Mouse (Mus musculus): ENCODE measurements around the gene Hunk.

DNA sequence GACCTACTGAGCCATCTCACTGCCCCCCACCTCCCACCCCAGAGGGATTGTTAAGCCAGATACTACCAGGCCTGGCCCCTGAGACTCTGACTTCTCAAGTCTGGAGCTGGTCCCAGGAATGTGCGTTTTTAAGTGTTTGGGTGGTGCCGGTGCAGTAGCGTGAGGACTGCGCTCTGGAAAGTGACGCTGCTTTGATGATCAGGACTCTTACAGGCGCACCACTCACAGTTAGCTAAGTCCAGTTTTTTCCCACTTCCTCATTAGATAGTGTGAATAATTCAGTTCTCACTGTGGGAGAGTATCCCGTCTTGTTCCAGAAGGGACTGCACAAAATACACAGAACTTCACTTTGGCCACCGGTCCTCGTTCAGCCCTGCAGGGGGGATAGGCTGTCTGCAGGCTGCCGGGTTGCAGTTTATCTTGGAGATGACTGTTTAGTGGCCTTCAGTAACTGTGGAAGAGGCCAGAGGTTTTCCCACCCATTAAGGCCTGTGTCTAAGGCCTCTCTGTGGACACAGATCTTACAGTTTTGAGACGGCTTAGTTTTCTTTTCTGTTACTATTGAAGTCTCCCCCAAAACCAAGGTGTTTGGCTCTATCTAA lies 75.6 kb downstream of the Hunk start:
- TF ChIP-seq CTCF (IDR thresholded peaks at IDR 0.05; ENCODE audit: control insufficient read depth, insufficient read depth, low read length) (no peak), POLR2A (IDR thresholded peaks at IDR 0.05; ENCODE audit: borderline replicate concordance, control insufficient read depth, low read depth, low read length) (no peak)

Data from bone marrow, adult 2 months (tissue).